Mouse (Mus musculus) R1 (cell line): ENCODE measurements at regions not wholly inside any gene's neighbourhood (a gene's known extent, or its start where the extent isn't known, plus 50 kb on each side); places are given as distances from the start of the nearest gene placed in this dataset.
A peak's percentile ranks its signal among the peaks of the same experiment; 100 is the strongest.

ENCODE experiments used
- DNase-seq: peaks from one replicate; pipeline ENCODE4 v3.0.0-alpha.2; 2018; ENCODE audit warnings: low read depth, low spot score

DNA sequence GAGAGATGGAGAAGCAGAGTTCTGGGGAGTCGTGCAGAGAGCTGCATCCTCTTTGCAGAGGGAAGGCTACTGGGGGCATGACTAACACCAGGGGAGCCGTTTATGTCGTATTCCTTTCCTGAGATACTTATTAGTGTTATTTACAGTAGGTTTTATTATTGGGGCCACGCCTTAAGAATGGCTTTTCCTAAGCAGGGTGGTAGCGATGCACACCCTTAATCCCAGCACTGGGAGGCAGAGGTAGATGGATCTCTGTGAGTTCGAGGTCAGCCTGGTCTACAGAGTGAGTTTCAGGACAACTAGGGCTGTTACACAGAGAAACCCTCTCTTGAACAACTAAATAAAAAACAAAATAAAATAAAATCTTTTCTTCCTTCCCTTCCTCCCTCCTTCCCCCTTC is 212.6 kb downstream of the Enc1 start:
- DNase-seq: no peak

GRCm38 (mm10) chr13:97453090-97453430 is 212.2 kb downstream of the Enc1 start:
- no peak for DNase-seq

DNA sequence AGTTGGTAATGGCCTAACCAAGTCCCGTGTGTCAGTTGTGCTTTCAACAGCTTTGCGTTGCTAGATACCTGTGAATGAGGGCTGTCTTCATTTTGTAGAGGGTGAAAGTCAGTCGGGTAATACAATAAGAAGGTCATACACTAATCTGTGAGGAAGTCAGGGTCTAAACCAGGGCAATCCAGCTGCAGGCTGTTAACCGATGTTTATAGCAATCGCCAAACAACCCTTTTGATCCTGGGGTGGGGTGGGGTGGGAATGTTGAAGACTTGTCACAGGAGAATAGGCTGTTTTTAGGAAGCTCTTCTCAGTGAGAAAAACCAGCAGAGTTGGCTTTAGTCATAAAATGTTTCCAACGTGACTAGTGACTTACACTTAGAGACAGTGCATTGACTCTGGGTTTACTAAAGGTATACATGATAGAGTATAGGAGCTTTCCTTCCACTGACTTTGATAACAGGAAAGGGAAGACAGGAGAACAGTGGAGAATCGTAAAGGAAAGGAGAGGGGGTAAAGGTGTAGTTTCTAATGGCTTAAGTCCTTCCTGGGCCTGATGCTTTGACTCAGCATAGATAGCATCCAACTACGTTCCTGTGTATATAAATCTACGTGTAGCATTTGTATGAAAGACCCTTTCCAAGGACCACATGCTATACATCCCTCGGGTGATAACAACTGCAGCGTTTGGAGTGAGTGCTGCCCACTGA is 211.6 kb downstream of the Enc1 start:
- peak; percentile 54 for DNase-seq

DNA sequence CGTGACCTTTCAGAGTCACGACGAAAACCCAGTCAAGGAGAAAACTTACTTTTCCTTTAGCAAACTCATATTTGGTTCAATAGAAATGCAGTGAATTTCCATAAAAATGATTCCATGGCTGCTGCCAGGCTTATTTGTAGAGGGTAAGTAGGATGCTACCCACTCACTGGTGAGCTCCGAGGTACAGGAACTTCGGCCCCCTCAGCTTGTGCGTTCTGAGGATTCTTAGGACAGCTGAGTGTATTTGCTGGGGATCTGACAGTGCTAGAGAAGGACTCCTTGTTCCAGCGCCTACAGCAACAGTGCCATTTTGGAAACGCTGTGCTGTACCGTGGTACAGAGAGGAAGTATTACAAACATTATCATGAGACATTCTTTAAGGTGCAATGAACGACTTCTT is 210.4 kb downstream of the Enc1 start:
- DNase-seq: no peak

- DNase-seq: peak; percentile 88
Observed at GRCm38 (mm10) chr13:97448123-97448522, 207.2 kb downstream of the Enc1 start.

GRCm38 (mm10) chr13:97443731-97444428 is 203.0 kb downstream of the Enc1 start:
- DNase-seq: no peak

- no peak for DNase-seq
Observed at GRCm38 (mm10) chr13:97442806-97443205, 201.9 kb downstream of the Enc1 start.

DNA sequence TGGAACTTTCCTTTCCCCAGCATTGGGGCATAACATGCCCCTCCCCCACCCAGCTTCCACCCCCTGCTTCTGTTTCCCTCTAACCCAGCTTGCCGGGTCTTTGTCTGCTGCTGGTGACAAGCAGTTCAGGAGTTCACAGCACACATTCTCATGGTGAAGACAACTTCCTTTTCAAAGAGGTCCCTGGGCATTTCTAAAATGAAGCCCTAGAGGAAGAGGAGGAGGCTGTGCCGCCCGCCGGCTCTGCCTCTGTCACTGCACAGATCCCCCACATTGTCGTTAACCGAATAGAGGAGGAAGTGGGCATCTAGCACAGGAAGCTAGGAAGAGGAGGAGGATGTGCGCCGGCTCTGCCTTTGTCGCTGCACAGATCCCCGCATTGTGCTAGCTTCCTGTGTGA is 201.4 kb downstream of the Enc1 start:
- peak; percentile 80 for DNase-seq

DNA sequence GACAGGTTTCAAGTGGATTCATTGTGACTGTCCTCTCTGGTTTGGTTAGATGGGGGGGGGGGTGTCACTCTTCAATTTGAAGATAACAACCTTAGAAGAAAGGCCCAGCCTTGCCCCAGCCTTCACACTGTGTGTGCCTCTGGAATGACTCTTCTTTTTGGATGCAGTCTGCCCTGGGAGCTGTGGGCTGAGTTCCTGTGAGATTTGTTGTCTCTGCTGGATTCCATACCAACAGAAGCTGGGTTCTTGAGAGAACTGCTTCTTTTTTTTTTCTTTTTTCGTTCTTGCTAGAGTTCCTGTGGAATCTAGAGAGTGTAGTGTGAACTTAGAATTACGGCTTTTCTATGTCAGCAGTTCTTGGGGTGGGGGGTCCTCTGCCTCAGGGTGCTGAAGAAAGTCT is 200.9 kb downstream of the Enc1 start:
- DNase-seq: no peak

- DNase-seq: peak; percentile 48
Observed at GRCm38 (mm10) chr13:97439216-97439979, 198.5 kb downstream of the Enc1 start.

DNA sequence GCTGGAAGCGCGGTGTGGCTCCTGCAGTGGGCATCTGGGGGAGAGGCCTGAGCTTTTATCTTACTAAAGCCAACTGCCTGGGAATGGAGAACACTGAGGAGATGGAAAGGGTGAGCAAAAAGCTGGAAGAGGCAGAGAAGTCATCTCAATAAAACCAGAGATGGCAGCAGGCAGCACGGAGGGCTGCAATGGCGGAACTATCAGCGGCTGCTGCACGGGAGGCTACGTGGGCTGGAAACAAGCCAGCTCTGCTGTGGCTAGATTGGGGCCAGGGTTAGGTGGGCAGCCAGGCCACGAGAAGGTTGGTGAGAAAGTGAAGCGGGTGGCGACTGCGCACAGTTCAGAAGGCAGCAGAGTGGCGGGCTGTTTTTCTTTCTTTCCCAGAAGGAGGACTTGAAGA is 197.8 kb downstream of the Enc1 start:
- no peak for DNase-seq

- DNase-seq: peak; percentile 80
Observed at GRCm38 (mm10) chr13:97438277-97438676, 197.4 kb downstream of the Enc1 start.

GRCm38 (mm10) chr13:97436719-97437350 is 195.9 kb downstream of the Enc1 start:
- DNase-seq: no peak

DNA sequence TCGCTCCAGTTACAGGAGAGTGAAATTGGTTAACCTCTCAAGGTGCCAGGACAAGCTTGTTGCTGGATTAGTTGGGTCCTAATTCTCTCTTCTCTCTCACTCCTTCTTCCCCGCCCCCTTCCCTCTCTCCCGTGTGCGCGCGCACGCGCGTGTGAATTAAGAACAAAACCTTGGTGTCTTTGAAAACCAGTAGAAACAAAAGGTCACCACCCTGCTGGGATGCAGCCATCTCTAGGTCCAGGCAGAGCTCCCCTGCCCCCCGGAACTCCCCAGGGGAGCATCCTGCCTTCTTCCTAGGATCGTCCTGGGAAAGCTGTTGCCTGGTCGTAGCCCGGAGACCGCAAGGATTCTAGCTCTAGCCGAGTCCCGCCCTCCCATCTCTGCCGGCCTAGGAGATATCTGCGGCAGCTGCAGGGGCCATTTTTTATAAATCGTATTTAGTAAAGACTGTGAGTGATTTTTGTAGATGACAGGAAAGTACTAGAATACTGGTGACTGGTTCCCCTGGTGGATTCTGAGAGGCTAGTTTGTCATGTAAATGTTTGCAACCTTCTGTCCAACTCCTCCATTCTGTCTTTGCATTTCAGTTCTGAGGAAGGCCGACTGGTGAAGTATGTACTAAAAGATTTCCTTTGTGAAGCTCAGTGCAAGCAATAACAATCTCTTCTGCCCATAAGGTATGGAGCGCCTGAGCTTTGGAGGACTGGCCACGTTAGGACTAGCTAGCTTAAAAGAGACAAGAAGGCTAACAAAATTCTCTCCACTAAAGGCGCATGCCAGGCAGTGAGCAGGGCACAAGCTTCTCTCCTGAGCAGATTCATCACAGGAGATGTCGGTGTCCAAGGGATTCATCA is 195.2 kb downstream of the Enc1 start:
- DNase-seq: peak; percentile 99

GRCm38 (mm10) chr13:97434961-97435864 is 194.3 kb downstream of the Enc1 start:
- DNase-seq: peak; percentile 79

GRCm38 (mm10) chr13:97434167-97434566 is 193.3 kb downstream of the Enc1 start:
- DNase-seq: peak; percentile 55

GRCm38 (mm10) chr13:97432627-97433026 is 191.7 kb downstream of the Enc1 start:
- DNase-seq: peak; percentile 99

DNA sequence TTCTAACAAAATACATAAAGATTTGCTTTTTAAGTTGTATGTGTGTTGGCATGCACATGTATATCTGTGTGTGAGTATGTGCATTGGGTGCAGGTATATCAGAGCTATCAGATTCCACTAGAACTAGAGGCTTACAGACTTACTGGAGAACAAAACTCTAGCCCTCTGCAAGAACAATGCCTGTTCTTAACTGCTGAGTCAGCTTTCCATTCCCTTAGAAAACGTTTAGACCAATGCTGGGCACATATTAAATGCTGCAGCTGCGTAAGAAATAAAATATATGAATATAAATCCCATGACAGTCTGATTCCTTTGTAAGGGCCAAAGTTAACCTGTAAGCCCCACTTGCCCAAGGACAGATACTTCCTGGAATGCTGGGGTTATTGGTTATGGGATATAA is 190.0 kb downstream of the Enc1 start:
- DNase-seq: no peak

DNA sequence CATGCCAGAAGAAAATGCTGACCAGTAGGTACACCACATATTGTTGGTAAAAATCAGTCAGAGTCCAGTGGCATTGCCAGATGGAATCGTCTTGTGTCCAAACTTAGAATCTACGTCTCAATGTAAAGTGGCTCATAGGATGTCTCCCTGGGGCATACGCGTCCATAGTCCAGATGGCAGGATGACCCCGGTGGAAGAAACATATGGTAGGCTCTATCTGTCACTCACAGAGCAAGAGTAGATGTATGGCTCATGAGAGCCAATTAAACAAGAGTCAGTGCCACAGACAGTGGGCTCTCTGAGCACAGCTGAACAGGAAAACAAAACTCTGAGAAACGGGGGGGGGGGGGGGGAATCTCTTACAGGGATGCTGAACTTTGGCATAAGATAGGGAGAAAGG is 187.3 kb downstream of the Enc1 start:
- DNase-seq: no peak

- DNase-seq: no peak
Observed at GRCm38 (mm10) chr13:97427537-97427936, 186.6 kb downstream of the Enc1 start.
